Mouse (Mus musculus) heart, postnatal 4 days (tissue): ENCODE data around the gene Mcrip2. TPM values are rescaled to one million over a fixed set of nuclear protein-coding genes. Genes with fewer than 3 reads are reported as not detected.
A peak's percentile ranks its signal among the peaks of the same experiment; 100 is the strongest.
"Not testable (repeated sequence)": the region's sequence is repeated elsewhere in the genome, so short reads cannot be mapped to it uniquely, and the experiment has no call there.

Experiments
- DNase-seq: peaks from one replicate; pipeline ENCODE4 v3.0.0; 2021
- total RNA-seq, 2 experiments: library from RNA; stranded (reverse); gene quantifications; 2 replicates each; pipeline ENCODE4 v1.2.3; 2021

The Mcrip2 gene
- total RNA-seq, 2 experiments from 2014 or later = 195 to 217 TPM

DNA sequence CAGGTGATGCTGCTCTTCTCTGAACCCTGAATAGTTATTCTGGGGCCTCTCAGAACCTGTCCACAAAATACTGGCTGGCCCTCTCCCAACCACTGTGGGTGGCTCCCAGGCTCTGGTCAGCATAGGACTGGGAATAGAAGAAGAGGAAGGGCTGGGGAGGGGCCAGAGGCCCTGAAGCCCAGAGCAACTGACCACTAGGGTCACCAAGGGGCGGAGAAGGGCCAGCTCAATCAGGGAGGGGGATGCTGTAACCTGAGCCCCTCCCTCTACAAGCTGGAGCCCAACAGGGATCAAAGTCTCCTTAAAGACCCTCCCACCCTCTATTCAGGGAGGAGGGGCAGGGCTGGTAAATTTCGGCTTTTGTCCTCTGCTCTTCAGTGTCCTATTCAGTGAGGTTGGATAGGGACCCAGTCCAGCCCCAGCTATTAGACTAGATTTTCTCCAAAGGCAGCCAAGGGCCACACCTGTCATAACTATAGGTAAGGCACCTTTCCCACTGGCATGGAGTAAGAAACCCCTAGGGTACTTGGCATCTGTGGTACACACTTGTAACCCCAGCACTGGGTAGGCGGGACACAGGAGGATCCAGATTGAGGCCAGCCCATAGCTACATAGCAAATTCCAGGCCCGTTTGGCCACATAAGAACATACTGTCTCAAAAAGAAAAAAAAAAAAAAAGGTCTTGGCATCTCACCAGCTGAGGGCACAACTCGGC lies 11.8 kb upstream of the Mcrip2 start, which contains the start of gene Wfikkn1:
TSS of gene Wfikkn1 (minus strand) at position 663 of the 715 bp plus-strand sequence.
- peak; percentile 7 for DNase-seq

DNA sequence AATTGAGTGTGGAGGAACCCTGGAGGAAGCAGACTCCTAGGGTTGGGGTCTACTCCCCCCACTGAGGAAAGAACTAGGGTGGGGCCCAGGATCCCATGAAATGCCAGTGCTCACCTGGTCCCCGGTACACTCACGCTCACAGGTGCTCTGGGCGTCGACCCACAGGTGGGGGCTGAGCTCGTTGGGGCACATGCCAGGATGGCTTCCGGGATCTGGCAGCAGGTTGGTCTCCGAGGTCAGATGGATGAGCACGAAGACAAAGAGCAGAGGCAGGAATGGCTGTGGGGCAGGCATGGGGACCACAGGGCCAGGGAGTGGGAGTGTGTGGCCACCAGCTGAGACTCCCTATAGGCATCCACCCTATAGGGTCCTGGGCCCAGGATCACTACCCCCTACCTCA lies 11.2 kb upstream of the Mcrip2 start:
- DNase-seq = no peak

DNA sequence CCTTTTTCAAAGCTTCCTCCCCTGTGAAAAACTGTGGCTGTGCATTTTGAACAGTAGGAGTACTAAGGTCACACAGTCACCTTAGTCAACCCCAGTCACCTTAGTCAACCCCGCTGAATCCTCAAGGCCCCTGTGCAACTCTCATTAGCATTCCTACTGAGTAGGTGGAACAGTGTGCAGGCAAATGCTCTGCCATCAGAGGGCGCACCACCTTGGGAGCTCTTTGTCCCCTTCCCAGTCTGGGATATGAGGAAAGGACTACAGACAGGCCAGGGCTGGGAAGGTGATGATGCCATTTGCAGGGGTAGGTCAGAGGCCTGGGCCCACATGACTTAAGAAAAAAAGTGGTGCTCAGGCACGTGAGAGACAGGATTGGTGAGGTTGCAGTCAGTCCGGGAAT lies 10.7 kb upstream of the Mcrip2 start:
- DNase-seq = peak; percentile 33

DNA sequence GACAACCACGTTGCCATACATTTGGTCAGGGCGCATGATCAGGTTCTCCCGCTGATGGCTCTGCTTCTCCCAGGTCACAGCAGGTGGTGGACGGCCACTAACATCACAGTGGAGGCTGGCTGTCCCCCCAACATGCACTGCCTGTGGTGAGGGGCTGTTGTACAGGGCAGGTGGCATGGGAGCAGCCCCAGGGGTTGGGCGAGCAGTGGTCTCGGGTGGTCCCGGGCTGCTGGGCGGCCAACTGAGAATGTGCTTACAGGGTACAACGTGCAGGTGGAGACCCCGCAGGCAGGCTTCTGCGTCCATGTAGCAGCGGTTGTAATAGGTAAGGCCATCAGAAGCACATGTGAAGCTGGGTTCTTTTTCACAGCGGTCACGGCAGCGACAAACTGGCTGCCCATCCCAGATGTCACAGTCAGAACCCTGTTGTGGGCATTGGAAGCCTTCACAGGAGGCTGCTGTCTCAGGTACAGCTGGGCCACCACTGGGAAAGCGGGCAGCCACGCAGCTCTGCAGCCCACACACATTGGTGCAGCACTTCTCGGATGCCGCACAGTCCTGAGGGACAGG lies 10.1 kb upstream of the Mcrip2 start:
- no peak for DNase-seq

DNA sequence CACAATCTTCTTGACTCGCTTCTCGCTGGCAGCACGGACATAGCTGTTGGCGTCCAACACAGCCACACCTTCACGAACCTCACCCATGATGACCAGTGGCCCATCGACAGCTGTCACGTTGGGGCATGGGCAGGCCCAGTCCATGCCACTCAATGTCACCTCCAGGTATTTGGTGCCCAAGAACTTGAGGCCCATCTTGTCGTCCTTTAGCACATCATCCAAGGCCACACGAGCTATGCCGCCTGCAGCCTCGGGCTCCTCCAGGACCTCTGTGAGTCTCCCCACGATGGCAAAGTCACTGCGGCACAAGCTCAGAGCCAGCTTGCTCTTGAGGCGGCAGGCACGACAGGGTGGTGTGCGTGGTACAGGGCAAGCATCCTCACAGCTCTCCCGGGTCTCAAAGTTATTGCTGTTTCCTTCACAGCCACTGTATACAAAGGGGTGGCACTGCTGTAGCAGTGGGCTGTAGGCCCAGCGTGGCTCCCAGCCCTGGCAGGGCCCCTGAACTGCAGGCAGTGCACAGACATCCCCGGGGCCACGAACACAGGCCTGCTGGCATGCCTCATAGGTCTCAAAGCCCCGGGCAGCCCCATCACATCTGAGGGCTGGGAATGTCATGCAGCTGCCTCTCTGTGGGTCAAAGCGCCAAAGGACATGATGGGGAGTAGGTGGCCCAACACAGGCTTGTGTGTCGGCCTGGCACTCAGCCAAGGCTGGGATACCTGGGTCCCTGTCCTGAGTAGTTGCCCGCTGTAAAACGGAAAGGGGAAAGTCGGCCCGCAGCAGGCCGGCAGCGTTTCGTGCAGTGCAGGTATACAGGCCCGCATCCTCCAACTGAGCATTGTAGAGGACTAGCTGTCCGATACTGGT lies 9.4 kb upstream of the Mcrip2 start:
- DNase-seq = no peak

DNA sequence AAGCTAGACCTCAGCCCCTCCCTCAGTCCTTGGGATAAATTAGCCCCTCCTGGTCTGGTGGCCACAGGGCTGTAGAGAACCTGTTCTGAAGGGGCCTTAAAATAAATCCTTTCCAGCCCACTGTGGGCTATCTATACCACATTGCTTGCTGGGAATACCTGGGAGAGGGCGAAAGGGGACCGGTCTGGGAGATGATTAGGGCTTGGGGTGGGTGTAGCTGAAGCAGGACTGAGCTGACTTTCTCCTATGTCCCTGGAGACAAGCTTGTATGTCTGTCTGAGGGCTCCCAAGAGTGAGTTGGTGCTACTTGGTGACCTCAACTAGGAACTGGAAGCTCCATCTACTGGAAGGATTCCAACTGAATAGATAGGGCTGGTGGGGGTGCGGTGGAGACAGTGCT lies 8.5 kb upstream of the Mcrip2 start:
- no peak for DNase-seq

DNA sequence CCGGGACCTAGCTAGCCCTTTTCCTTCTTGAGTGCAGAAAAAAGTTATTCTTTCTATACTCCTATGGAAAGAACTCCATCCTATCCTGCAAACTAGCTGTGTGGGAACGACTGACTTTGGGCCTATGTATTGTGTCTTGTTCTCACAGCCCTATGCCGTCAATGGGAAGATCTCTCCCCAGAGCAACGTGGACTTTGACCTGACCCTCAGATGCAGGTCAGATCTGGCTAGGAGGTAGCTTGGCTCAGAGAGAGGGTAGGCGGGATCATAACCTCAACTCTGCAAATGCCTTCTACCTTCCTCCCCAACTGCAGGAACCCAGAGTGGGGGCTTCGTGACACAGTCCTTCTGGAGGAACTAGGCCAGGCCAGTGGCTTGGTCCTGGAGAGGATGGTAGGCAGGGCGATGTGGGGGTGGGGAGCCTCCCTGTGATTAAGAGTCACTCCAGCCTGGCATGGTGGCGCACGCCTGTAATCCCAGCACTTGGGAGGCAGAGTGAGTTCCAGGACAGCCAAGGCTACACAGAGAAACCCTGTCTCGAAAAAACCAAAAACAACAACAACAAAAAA lies 7.9 kb upstream of the Mcrip2 start:
- DNase-seq = no peak

DNA sequence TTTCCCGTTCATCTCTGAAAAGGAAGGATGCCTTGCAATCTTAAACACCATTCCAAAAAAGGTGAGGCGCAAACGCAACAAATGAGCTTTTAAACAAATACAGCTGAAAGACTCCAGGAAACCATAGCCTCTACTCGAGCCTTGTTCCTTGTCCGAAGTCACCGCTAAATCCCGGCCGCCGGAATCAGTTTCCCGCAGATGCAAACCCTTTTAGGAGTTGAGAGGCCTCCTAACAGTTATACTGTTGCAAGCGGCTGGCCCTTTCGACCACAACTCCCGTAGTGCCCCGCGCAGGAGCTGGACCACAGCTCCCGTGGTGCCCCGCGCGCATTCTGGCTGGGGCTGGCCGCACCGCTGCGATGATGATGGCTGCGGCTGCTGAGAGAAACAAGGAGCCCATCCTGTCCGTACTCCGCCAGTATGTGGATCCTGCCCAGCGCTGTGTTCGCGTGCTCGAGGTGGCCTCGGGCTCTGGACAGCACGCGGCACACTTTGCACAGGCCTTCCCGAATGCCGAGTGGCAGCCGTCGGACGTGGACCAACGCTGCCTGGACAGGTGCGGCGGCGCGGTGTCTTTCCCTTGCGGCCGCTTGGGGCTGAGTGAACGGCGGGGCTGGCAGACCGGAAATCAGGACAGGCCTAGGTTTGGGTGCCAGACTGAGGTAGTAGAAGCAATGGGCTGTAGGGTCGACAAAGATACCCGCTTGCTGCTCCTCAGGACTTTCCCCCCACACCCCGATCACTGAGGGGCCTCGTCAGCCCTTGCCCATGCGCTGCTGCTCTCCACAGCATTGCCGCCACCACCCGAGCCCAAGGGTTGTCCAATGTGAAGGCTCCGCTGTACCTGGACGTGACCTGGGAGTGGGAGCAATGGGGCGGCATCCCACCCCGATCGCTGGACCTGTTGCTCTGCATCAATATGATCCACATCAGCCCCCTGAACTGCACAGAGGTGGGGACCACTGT lies 6.9 kb upstream of the Mcrip2 start:
- DNase-seq = peak; percentile 90

DNA sequence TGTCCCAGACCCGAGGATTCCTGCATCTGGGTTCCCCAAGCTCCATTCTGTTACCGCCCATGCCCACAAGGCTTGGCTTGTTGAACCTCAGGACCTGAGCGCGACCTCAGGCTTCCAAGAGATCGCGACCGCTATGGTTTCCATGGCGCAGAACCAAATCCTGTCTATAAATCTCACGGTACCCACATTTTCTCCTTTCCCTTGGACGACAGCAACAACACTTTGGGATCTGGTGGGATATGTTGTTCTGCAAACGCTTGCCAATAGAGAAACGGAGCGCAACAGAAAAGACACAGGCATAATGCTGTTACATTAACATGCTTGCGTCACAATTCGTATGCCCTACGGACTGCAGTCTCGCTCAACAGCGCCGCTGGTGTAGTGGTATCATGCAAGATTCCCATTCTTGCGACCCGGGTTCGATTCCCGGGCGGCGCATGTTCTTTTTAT lies 6.2 kb upstream of the Mcrip2 start, which contains the start of gene Mettl26:
TSS of gene Mettl26 (plus strand) at position 354 of the 450 bp plus-strand sequence.
- DNase-seq = peak; percentile 96

DNA sequence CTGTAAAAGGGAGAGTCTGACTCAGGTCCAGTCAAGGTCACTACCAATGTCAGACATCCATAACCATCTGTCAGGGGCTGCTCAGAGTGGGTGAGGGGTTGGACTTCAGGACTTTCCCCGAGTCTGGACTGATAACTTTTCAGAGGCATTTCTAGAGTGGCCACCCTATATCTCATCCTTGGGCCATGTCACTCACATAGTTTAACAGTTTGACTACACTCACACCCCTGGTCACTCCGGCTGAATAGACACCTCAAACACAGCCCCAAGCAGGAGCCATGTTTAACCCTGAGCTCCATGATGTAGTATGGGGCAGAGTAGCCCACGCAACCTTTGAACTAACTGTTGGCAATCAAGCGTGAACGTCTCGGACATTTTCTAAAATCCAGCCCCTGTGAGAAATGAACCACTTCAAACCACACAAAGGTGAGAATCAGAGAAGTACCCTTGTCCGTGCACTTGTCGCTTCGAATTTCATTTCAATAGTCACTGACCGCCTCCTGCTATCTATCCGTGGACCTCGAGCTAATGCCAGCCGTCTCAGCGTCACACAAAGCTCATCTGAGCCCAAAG lies 5.7 kb upstream of the Mcrip2 start:
- no peak for DNase-seq

DNA sequence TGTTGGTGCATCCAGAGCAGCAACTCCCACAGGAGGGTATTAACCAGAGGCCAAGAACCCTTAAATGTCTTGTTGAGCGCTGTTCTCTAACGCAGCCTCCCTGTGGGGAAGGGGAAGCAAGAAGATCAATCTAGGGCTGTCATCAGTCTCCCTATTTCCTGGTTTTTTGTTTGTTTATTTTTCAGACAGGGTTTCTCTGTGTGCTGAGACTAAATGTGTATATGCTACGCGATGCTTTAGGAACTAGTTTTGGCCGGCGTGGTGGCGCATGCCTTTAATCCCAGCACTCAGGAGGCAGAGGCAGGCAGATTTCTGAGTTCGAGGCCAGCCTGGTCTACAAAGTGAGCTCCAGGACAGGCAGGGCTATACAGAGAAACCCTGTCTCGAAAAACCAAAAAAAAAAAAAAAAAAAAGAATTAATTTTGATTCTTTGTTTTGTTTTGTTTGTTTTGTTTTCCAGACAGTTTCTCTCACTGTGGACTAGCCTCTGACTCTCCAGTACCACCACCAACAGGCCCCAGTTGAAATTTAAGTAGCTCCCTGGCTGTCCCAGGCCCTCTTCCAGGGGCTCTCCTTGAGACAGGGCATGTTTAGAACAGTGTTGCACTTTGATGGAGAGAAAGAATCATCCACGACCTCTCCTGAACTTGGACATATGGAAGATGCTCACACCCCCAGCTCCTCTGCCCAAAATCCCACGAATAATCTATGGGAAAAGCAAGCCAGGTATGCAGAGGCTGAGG lies 5.0 kb upstream of the Mcrip2 start:
- no peak for DNase-seq

DNA sequence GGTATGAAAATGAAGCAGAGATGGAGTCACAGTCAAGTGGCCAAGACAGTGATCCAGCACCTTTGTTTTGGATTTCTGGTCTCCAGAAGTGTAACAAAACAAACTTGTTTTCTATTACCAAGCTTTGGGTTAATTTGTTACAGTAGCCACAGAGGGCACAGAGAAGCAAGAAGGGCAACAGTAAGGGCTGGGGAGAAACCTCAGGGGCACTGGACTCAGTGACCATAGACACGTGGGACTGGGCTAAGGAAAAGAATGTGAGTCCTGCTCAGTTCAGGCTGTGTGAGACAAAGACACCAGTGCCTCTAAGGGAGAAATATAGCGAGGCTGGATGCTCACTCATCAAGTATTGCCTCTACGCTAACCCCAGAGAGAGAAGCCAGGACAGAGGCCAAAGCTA lies 4.1 kb upstream of the Mcrip2 start:
- no peak for DNase-seq

DNA sequence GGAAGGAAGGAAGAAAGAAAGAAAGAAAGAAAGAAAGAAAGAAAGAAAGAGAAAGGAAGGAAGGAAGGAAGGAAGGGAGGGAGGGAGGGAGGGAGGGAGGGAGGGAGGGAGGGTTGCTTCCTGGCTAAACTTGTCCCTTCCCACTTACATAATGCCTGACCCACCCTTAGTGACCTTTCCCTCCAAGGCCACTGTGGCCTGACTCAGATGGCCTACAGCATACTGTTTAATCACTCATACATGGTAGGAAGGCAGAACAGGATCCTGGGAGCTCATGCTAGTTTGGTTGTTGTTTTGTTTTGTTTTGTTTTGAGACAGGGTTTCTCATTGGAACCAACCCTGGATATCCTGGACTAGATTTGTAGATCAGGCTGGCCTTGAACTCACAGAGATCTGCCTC lies 3.0 kb upstream of the Mcrip2 start:
- DNase-seq = not testable (repeated sequence)

DNA sequence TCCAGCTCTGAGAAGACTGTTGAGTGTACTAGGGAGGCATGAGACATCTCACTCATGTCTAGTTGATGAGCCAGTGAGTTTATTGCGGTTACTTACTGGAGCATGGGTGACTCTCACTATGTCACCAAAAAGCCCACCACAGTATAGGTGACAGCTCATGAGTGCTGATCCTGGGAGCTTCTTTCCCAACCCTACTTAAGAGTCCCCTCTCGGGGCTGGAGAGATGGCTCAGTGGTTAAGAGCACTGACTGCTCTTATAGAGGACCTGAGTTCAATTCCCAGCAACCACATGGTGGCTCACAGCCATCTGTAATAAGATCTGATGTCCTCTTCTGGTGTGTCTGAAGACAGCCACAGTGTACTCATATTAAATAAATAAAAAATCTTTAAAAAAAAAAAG lies 1.4 kb upstream of the Mcrip2 start:
- no peak for DNase-seq

DNA sequence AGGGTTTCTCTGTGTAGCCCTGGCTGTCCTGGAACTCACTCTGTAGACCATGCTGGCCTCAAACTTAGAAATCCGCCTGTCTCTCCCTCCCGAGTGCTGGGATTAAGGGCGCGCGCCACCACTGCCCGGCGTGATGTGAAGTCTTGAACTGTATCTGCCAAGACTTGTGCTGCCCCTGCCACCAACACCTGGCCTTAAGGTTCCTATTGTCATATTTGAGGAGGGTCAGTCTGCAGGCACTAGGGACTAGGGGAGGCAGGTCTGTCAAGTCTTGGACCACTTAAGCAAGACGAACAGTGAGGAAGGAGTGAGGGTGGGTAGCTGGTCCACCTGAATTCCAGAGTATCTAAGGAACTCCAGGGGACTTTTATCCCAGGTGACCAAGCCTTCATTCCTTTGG lies 934 bp upstream of the Mcrip2 start:
- no peak for DNase-seq

DNA sequence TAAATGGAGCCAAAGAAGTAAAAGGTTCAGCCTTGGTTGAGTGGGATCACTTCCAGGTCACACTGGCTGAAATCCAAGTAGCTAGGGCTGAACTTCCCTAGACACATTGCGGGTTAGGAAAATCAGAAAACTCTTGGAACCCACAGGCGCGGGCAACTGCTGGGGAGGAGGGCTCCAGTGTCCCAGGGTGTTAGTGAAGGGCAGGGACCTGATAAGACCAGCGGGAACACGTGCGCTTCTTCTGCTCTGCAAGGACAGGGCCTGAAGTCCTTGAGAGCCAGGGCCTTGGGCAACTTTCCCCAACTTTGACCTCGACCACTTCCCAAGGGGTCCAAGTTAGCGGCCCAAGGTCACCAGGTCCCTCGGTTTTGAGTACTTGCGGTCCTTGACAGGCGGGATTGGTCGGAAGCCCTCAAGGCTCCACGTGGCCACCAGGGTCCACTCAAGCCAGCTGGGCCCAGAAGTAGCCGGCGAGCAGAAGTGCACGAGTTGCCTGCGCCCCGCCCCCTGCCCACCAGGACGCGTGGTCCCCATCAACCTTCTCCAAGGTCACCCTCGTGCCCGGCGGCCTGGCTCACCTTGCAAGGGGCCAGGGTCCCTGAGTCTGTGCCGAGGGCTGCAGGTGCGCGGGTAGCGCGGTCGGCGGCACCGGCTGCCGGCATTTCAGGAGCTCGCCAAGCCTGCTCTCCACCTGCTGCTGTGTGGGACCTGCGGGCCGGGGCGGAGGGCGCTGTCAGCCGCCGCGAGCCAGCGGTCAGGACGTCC lies 546 bp downstream of the Mcrip2 start:
- peak; percentile 74 for DNase-seq

DNA sequence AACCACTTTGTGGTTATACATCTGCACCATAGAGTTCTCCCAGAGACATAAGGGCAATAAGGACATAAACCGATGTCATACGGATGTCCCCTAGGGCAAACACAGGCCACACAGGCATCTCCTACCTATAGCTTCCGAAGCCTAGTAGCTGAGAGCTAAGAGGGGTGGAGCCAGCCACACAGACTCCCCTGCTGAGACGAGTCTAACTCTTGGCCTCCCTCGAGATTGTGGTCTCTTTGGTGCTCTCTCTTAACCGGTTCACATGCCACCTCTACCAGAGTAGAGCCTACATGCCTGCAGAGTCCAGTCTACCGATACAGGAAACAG lies 1.1 kb downstream of the Mcrip2 start:
- no peak for DNase-seq

DNA sequence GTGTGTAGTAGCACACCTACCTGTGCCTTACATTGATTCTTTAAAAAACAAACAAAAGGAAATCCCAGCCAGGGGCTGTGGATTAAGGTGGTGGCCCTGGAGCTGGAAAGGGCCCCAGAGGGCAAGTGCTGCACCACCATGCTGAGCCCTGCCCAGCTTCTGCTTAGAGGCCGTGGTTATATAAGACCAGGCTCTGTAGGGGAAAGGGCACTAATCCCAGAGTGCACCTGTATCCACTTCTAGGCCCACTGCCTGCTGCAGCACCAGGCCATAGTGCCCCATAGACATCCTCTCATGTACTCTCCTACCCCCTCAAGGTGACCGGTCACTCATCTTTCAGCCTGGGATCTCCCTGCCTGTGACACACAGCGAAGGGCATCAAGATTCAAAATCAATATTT lies 2.4 kb downstream of the Mcrip2 start:
- DNase-seq = peak; percentile 6

DNA sequence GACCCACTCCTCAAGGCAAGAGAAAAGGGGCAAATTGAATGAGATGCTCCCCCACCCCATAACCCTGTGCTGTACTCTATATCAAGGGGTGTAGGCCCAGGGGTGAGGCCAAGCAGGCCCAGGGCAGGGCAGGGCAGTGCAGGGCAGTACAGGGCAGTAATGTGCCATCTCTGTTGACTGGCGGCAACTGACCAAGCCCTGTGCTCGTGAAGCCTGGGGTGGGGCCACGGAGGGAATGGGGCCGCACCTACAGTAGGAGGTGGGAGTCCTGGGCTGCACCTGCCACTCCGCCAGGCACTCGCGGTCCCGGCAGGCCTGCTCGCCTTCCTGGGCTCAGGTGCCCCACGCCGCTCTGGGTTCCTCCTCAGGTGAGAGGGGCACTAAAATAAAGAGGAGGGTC lies 3.3 kb downstream of the Mcrip2 start:
- DNase-seq = peak; percentile 7

DNA sequence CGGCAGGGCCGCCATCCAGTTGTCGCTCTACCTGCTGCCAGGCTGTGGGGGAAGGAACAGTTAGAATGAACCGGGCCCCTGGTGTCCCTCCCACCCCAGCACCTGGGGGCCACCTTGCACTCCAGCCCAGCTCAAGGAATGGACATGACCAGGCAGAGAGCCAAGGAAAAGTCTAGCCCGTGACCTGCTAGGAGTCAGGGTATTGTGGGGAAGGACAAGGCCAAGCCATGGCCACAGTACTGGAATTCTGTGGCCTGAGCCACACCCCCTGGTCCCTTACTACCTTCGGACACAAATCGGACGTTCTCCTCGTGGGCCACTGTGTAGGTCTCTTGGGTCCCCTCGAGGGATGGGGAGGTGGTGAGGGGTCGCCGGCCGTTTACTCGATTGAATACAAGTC lies 4.3 kb downstream of the Mcrip2 start:
- no peak for DNase-seq
